Mouse (Mus musculus) adrenal gland, postnatal 4 days (tissue): ENCODE measurements around the gene Rap2a. TPM values are rescaled to one million over a fixed set of nuclear protein-coding genes. Genes with fewer than 3 reads are reported as not detected.

ENCODE experiments used
- DNase-seq, 2 experiments: peaks; one replicate each; pipeline ENCODE4 v3.0.0; 2021 to 2022; ENCODE audit warnings: low spot score in 2 of 2, mixed read lengths in 2 of 2
- long read RNA-seq, 2 experiments: library from polyadenylated mRNA; stranded (forward); transcript quantifications; one replicate each; pipeline ENCODE4 v2.0.0; 2021
- total RNA-seq, 2 experiments: library from RNA; stranded (reverse); gene quantifications; 2 replicates each; pipeline ENCODE4 v1.2.3; 2021

Rap2a gene
- total RNA-seq, result 10 to 100 TPM; 24.3 to 28.5 TPM
- long read RNA-seq, experiment 1, full-length matches to known transcripts, result 21 of 27 reads
- long read RNA-seq, experiment 1, partial matches to known transcripts, result 0 of 27 reads
- long read RNA-seq, experiment 1, other reads (novel, unspliced or antisense), result 6 of 27 reads
- long read RNA-seq, experiment 2, full-length matches to known transcripts, result 42 of 49 reads
- long read RNA-seq, experiment 2, partial matches to known transcripts, result 2 of 49 reads
- long read RNA-seq, experiment 2, other reads (novel, unspliced or antisense), result 5 of 49 reads

- DNase-seq, result peak; percentile 90 to 92
Observed at GRCm38 (mm10) chr14:120477982-120478568, at the start of gene Rap2a. Gene Rap2a, plus strand, starts transcription at chr14:120478444.

DNA sequence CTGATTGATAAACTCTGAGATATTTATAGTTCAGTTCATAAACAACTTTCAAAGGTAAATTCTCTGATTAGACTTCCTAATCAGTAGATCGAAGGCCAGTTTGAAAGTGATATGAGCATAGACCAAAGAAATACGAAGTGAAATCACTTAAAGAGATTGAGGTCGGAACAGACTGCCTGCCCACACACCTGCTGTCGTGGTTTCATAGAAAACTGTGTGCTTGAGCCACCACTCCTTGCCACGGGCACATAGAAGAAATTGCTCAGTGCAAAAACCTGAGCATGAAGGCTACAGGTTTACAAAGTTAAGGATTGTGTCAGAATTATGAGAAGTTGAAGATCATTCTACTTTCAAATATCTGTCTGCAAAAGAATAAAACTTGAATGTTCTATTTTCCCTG is 49.7 kb upstream of the Rap2a start:
- DNase-seq, result no peak

DNA sequence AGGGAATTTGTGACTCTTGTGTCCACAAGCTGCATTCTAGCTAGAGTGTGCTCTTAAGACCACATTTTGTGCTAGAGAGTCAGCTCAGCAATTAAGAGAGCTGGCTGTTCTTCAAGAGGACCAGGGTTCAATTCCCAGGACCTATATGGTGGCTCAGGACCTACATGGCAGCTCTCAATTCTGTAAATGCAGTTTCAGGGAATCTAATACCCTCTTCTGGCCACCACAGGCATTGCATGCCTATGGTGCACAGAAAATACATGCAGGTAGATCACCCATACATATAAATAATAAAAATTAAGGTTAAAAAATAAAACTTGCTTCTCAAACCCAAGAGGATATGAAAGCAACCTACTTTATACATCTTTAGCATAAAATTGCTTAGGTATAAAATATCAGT is 45.5 kb upstream of the Rap2a start:
- no peak for DNase-seq

DNA sequence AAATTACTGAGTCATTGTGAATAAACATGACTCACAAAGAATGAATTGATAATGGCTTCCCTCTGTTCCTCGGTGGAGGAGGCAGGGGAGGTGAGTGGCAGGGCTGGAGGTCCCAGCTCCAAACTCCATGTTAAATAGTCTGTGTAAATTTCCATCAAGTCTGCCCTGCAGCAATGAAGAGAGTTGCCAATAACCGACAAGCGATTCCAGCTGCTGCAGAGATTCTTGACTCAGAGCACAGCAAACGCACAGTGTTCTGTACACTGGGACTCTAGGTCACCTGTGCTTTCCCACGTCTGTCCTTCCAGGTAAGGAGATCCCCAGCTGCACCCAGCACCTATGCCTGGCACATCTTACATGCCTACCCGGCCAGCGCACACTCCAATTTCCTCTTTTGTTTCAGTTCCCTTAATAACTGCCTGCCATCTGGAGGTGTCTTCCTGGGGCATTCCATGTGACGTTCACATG is 44.3 kb upstream of the Rap2a start:
- DNase-seq, result no peak

- no peak for DNase-seq
Observed at GRCm38 (mm10) chr14:120434831-120435230, 43.4 kb upstream of the Rap2a start.

- DNase-seq, result no peak
Observed at GRCm38 (mm10) chr14:120440716-120441115, 37.5 kb upstream of the Rap2a start.

- no peak for DNase-seq
Observed at GRCm38 (mm10) chr14:120441256-120441655, 37.0 kb upstream of the Rap2a start.

GRCm38 (mm10) chr14:120441836-120442235 is 36.4 kb upstream of the Rap2a start:
- no peak for DNase-seq

GRCm38 (mm10) chr14:120454221-120454620 is 24.0 kb upstream of the Rap2a start:
- DNase-seq, result no peak

- DNase-seq, result no peak
Observed at GRCm38 (mm10) chr14:120463938-120464727, 14.1 kb upstream of the Rap2a start.

DNA sequence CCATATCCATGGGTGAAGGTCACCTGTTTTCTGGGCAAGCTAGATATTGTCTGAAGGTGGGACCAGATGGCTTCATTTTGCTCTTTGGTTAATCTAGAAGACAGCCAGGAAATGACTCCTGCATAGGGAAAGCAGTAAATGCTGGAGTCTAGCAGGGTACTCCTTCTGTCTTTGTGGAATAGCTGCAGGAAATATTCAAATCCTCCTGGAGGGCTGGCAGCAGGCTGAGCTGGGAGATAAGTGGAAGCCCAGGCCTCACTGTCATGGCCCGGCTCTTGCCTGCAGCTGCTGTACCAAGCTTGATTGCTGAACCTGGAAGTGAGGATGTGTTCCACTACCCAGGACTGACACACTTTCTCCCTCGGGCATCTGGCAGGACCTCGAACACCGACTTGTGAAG is 11.4 kb upstream of the Rap2a start:
- DNase-seq, result no peak

- no peak for DNase-seq
Observed at GRCm38 (mm10) chr14:120469126-120469790, 9.0 kb upstream of the Rap2a start.

DNA sequence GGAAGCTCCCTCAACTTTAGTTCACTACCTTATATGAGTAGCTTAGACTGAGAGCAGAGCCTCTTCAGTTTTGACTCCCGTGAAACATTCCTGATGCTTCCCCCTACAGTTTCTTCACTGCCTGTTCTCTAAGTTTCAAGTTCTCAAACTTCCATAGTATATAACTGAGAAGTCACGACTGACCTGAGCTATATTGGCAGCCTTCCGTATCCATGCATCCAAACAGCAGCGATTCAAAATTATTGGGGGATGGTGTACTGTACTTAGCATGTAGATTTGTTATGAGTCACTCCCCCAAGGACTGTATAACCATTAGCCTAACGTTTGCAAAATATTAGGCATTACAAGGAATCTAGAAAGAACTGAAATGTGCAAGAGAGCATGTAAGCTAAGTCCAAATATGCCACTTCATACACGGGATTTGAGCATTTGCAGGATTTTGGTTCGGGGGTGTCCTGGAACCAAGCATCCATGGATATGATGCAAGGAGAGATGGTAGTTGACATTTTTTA is 2.0 kb upstream of the Rap2a start:
- no peak for DNase-seq

GRCm38 (mm10) chr14:120477288-120477981 is 809 bp upstream of the Rap2a start:
- DNase-seq, result peak; percentile 96 to 97

DNA sequence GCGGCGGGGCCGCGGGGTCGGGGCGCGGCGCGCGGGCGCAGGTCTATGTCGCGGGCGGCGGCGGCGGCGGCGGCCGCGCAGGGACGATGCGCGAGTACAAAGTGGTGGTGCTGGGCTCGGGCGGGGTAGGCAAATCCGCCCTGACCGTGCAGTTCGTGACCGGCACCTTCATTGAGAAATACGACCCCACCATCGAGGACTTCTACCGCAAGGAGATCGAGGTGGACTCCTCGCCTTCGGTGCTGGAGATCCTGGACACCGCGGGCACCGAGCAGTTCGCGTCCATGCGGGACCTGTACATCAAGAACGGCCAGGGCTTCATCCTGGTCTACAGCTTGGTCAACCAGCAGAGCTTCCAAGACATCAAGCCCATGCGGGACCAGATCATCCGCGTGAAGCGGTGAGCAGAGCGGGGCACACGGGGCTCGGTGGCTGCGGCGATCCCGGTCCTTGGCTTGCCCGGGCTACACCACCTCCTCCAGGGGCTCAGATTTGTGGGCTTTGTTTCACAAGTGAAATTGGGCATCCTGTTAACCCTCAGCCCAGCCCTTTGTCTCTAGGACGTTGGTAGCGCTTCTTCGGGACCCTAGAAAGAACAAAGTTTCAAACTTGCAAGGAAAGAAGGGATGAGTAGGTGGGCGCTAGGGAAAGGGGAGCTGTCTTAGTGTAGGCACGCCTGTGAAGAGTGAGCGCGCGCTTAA is 547 bp downstream of the Rap2a start:
- peak; percentile 19 to 25 for DNase-seq

DNA sequence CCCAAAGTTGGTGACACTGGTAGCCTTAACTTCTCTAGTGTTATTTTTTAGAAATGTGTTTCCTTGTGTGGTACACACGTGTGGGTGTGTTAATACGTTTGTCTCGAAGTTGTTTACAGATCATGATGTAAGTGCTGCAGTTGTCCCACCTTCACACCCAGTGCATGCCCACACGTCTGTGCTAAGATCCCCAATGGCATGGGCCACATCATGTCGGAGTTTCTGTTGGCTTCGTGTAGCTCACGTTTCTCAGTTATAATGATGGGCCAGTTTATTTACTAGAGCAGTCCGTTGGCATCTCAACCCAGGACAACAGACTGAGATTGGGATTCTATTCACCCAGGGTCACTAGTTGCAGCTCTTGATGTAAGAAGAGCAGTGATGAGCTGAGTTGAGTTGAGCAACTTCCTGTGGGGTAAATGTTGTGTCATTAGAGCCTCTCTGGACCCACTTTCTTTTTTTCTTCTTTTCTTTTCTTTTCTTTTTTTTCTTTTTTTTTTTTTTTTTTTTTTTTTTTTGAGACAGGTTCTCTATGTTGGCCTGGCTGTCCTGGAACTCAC is 2.2 kb downstream of the Rap2a start:
- DNase-seq, result no peak

DNA sequence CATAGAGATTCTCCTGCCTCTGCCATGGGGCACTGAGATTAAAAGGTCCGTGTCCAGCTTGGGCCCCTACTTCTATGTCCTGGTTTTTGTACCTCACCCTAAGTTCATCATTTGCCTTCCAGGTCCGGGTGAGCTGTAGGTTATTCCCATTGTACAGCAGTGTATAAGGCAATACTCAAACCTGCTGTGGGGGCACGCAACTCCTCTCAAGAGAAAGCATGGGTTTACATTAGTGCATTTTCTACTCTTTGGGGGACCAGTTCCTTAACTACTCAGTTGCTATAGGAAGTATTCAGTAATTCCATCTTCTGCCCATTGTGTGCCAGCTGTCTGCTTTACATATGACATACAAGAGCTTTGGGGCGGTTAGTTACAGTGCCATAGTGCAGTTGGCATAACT is 2.7 kb downstream of the Rap2a start:
- no peak for DNase-seq

DNA sequence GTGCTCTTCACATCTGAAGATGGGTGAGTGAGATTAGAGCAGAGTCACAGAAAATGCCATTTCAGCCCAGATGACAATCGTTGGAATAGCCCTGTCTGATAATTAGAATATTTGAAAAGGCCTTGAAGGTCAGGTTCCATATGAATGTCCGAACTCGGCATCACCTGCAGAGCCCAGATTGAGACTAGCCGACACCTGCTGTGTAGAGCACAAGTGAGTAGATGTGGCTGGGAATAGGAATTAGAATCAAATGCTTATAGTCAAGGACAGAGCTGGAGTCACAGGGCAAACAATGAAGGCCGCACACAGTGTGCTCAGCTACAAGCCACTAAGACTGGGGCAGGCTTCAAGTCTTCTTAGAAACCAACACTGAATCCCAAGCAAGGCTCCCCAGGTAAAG is 6.3 kb downstream of the Rap2a start:
- no peak for DNase-seq

- no peak for DNase-seq
Observed at GRCm38 (mm10) chr14:120496284-120496683, 18.0 kb downstream of the Rap2a start.

DNA sequence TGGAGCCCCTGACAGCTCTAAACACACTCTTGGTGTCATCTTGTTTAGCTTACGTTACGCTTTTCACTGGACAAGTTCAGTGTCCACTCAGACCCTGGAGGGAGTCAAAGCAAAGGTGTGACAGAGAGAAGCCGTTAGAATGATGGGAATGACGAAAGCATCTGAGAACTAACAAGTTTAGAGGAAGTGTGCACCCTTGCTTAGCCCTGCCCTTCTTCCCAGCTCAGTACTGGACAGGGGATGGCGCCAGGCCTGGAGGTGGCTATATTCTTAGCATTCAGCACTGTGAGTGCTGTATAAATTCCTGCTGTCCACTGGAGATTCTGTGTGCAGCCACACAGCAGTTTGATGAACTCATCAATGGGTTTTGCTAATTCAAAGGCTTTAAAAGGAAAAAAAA is 18.6 kb downstream of the Rap2a start:
- DNase-seq, result no peak
